Mouse (Mus musculus) skeletal muscle tissue, adult 2 months (tissue): ENCODE measurements around the gene Gm16253.
A peak's percentile ranks its signal among the peaks of the same experiment; 100 is the strongest.

Experiments used
- DNase-seq: peaks from one replicate; pipeline ENCODE4 v3.0.0-alpha.2; 2012; ENCODE audit warnings: low read depth, low spot score

The Gm16253 gene

DNA sequence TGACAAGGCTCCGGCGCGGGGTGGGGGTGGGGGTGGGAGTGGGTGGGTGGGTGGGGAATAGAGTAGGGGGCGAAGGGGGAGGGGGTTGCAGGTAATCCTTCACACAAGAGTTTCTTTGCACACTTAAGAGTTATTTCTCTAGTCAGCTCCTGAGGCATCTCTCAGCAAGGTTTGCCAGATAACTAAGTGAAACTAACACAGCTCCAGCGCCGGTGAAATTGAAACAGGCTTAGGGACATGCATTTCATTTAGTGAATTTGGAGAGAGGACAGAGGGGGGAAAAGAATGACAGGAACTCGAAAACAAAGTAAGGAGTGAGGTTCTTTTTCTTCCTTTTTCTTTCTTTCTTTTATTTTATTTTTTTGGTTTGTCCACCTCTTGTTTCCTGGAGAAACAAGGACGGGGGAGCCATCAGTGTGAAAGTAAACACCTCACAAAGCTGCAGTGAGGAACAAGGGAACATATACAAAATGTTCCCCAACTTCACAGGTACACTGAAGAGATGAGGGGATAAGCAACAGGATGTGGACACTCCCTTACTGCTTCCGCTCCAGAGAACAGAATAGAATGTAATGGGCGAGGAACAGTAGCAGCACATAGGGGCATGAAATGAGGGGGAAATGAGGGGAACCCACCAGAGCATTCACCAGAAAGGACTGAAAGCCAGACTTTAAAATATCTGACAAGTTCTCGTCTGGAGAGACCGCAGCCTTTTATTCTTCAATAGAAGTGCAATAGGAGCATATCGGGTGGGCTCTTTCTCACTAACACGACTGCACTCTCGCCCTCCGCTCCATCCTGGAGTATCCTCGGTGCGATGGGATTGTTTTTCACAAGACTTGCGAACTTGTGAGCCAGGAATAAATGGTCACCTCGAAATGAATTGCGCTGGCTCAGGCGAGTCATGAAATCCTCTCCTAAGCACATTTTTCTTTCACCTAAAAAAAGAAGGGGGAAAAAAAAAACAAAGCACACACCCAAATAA, 19.8 kb upstream of the Gm16253 start:
- no peak for DNase-seq

DNA sequence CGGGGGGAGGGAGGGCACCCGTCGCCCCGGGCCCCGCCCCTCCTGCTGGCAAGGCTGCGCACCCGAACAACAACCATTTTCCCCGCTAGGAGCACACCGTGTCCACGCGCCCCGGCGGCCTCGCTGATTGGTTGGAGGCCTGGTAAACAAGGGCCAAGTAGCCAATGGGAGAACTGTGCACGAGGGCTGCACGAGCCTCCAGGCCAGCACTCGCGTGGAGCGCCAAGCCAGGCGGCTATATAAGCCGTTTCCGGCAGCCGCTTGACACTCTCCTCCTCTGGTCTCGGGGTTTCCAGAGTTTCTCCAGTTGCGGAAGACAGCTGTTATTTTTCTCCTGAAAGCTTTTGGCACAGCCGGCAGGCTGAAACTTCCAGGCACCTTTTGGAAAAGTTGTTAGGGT, 19.1 kb upstream of the Gm16253 start, which contains the start of gene Txnip:
TSS of gene Txnip (plus strand) at position 264 of the 400 bp plus-strand sequence.
- peak; percentile 100 for DNase-seq

DNA sequence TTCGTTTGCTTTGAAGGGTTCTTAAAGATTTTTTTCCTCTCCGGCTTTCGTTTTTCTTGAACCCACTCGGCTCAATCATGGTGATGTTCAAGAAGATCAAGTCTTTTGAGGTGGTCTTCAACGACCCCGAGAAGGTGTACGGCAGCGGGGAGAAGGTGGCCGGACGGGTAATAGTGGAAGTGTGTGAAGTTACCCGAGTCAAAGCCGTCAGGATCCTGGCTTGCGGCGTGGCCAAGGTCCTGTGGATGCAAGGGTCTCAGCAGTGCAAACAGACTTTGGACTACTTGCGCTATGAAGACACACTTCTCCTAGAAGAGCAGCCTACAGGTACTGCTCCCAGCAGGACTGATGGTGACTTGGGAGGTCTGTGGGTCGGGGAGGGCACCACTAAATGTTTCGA, 18.6 kb upstream of the Gm16253 start:
- DNase-seq = no peak

DNA sequence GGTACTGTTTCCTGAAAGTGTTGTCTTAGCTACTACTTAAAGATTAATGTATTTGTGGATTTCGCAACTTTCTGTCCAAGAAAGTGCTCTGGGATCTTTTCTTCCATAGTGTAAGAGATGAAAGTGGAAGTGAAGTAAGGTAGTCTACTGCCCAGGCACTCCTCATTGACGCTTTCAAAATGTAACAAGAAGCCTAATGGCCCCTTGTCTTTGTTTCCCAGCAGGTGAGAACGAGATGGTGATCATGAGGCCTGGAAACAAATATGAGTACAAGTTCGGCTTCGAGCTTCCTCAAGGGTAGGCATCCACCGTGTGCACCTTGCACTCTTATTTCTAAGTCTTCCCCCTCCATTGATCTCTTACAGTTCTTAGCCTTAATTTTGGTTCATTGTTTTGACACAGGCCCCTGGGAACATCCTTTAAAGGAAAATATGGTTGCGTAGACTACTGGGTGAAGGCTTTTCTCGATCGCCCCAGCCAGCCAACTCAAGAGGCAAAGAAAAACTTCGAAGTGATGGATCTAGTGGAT, 18.1 kb upstream of the Gm16253 start:
- DNase-seq = no peak

DNA sequence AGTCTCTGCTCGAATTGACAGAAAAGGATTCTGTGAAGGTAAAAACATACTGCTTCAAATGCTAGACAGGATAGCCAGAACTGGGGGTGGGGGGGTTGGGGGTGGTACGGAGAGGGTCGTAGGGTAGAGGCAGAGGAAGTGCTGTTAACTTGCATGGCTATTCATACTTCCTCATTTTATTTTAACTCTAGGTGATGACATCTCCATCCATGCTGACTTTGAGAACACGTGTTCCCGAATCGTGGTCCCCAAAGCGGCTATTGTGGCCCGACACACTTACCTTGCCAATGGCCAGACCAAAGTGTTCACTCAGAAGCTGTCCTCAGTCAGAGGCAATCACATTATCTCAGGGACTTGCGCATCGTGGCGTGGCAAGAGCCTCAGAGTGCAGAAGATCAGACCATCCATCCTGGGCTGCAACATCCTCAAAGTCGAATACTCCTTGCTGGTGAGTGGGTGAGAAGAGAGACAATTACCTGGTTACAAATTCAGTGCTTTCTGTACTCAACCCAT, 17.3 kb upstream of the Gm16253 start:
- DNase-seq = no peak

DNA sequence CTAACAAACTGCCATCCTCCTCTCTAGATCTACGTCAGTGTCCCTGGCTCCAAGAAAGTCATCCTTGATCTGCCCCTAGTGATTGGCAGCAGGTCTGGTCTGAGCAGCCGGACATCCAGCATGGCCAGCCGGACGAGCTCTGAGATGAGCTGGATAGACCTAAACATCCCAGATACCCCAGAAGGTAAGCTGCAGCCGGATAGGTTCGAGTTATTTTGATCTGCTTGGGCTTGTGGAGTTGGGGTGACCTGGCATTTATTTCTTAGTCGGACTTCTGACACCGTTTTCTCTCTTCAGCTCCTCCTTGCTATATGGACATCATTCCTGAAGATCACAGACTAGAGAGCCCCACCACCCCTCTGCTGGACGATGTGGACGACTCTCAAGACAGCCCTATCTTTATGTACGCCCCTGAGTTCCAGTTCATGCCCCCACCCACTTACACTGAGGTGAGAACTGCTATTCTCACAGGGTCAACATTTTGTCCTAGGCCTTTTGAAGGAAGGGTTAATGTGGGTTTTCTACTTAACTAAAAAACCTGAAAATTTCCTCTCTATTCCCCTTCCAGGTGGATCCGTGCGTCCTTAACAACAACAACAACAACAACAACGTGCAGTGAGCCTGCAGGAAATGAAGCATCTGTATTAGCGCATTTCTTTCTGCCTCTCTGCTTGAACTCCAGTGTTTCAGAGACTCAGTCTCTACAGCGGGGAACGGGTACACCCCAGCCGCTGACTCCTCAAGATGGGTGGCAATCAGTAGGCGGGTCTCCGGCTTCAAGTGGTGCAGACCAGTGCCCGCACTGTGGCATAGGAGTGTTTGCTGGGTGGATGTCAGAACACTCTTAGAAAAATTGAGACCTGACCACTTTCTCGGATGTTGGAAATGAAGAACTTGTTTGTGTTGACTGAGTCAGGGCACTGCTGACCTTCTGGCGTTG, 16.6 kb upstream of the Gm16253 start:
- no peak for DNase-seq

DNA sequence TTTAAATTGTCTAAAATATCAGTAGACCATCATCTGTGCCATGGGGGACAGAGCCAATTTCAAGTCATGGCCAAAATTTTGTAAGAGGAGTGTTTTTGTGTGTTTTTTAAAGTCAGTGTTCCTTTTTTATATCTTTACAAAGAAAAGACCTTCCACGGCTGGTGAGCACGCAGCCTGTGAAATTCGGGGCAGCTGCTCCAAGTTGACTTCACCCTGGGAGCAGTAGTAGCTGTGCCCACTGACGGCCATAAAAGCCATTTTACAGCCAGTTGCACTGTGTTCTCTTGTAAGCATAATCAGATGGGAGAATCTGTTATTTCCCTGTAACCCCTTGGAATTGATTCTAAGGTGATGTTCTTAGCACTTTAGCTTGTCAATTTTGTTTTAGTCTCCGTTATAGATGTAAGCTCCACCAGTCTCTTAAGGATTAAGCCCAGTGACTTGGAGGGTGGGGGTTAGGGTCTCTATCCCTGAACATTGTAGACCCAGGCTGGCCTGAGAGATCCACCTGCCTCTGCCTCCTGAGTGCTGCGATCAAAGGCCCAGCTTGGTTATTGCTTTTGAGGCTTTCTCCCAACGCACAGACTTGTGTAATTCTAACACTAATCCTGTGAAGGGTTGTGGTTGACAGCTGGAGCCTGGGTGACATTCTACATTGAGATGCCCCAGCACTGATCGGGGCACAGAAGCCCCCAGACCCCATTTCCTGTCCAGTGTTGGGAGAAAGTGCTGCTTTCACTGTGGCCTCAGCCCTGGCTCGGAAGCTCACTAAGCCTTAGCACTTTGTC, 15.7 kb upstream of the Gm16253 start:
- DNase-seq = peak; percentile 78

DNA sequence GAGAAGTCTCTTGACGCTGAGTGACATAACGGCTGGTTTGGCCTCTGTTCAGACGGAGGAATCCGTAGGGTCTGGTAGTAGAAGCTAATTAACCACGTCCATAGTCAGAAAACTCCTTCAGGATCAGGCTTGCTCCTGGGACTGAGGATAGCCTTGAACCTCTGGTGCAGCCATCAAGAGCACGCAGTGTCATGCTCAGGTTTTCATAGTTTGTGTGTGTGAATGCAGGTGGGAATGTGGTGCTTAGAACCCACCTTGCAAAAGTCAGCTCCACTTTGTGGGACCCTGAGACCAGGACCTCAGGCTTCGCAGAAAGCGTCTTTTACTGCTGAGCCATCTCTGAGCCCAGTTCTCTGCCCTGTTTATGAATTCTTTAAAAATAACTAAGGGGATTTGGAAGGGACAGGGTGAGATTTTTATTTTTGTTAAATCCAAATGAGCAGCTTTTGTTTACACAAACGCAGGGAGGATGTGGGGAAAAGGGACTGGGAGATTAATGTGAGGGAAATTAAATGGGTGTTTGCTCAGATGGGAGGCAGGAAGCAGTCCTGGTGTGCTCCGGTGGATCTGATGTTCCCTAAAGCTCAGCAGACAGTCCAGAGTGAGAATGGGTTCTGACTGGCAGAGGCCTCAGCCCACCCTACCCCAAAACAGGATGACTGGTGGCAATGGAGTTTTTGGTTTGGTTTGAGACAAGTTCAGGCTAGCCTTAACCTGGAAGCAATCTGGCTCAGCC, 14.7 kb upstream of the Gm16253 start:
- DNase-seq = peak; percentile 93

DNA sequence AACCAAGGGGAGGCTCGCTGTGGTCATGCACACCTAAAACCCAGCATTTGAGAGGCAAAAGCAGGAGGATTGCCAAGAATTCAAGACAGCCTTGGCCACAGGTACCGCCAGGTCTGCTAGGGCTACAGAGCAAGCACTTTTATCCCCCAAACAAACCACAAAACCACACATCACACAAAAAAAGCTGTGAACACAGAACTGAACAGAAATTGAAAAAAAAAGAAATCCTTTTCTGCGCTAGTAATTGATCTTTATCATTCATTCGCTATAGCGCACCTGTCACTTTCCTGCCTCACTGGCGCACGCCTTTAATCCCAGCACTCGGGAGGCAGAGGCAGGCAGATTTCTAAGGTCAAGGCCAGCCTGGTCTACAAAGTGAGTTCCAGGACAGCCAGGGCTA, 13.5 kb upstream of the Gm16253 start:
- no peak for DNase-seq

DNA sequence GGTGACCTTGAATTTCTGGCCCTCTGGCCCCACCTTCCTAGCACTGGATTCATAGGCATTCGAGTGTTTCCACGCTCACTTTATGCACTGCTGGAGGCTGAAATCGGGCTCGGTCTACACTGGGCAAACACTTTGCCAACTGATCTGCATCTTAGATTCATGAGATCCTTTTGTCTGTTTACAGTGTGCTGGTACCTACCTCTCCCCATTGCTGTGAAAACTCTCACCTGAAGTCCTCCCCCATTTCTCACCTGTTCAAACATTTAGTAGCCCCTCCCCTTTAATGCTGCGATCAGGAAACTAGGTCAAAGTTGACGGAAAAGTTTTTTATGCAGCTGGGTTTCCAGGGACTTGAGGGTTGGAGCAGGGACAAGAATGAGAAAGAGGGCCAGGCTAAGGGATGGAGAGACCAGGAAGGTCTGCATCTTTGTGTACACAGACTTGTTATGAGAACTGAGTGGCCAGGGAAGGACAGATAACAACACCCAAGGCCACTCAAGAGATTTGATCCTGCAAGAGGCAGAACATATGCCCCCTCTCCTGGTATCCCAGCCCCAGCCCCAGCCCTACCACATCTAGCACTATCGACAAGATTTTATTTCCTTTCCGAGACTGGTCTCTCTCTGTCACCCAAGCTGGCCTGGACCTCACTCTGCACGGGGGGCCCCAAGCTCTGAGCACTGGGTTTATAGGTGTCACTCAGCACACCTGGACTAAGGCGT, 12.7 kb upstream of the Gm16253 start:
- no peak for DNase-seq

DNA sequence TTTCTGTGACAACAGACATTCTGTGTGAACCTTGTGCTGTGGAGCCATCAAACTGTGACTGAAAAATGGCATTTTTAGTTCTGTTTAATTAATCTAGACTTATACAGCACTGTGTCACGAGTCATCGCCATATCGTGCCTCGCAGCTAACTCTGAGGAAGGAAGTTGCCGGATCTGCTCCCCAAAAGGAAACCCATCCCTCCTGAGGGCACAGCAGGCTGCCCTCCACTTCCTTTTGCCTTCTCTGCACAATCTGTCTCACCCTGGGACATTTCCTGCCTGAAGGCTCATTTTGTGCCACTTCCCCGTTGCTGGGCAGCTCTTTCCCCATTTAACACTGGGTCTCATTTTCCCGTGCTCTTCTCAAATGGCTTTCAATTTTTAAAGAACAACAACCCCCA, 12.2 kb upstream of the Gm16253 start:
- no peak for DNase-seq

DNA sequence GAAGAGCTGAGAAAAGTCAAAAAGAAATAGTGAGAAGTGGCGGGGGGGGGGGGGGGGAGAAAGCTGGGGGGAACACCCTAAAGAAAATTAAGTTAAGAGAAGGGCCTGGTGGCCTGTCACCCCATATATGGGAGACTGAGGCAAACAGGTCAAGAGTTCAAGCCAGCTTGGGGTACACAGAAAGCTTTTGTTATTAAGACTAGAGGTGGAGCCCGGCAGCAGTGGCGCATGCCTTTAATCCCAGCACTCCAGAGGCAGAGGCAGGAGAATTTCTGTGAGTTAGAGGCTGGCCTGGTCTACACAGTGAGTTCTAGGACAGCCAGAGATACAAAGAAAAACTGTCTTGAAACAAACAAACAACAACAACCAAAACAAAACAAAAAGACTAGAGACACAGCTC, 11.7 kb upstream of the Gm16253 start:
- no peak for DNase-seq

DNA sequence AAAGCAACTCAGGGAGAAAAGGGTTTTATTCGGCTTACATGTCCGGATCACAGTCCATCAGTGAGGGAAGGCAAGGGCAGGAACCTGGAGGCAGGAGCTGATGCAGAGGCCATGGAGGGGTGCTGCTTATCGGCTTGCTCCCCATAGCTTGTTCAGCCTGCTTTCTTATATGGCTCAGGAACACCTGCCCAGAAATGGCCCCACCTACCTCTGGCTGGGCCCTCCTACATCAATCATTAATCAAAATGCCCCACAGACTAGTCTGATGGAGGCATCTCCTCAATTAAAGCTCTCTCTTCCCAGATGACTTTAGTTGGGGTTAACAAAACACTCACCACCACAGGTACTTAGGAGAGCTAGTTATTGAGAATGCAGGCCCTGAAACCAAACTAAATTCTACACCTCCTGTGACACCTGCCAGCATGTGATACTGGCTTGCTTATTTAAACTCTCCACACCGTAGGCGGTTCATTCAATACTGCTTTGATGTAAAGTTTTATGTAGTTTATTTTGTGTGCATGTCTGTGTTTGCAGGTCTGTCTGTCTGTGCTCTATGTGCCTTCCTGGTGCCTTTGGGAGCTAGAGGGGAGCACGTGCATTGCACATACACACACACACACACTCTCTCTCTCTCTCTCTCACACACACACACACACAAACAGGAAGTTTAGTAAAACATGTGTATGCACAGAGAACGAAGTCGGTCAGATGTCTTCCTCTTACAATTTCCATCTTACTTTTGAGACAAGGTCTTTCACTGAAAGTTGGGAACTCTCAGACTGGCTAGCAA, 9.9 kb upstream of the Gm16253 start:
- no peak for DNase-seq

DNA sequence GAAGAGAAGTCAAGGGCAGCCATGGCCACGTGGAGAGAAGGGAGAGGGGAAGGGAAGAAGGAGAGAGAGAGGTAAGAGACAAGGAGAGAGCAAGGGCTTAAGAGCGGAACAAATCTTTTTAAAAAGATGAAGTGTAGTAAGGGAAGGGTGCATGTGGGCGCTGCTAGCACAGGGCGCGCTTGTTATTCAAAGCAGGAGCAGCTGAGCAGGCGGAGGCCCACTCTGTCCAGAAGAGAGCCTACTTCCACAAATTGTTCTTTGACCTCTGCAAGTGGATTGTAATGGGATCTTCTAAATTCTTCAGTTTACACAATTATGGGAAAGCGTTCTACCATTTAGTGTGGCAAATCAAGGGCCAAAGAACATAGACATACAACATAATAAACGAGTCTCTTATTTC, 8.2 kb upstream of the Gm16253 start:
- no peak for DNase-seq

DNA sequence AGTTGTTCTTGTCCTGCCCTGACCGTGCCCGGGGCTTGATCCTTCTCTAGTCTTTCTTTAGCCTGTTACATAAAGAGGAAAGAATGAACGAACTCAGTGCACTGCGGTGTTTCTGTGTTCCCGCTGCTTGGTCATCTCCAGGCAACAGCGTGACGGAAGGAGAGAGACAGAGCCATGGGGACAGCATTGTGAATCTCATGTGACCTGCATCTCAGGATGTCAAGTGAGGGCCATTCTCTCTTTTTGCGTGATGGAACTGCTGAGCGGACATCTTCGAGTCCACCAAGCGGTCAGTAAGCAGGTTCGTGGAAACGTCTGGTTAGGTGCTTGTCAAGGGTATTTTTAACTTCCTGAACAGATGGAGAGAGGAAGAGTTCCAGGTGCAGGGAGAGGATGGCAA, 7.3 kb upstream of the Gm16253 start:
- DNase-seq = no peak

DNA sequence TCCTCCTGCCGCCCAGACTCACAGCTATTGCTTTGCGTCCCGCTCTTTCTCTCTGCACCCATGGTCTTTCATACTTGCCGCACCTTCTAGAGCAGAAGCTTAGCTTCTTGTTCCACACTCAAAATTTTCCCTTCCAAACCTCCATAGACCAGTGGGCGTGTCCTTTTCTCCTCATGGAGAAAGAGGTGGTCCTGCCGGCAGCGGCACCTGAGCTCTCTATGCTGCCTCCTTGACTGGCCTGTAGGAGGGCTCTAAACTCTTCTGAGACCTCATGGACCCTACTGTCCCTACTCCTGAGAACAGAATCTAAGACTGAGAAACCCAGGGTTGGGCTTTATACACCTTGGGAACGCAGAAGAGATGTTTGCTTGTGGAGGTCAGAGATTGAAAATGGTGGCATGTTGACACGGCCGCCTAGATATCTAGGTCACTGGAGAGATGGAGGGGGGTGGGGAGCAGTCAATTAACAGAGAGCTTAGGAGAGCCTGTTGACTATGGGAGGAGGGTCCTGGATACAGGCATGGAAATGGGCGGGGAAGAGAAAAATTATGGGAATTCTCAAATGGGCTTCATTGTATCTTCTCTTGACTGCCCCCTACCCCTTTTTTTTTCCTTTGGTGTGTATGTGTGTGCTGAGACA, 6.7 kb upstream of the Gm16253 start:
- no peak for DNase-seq

DNA sequence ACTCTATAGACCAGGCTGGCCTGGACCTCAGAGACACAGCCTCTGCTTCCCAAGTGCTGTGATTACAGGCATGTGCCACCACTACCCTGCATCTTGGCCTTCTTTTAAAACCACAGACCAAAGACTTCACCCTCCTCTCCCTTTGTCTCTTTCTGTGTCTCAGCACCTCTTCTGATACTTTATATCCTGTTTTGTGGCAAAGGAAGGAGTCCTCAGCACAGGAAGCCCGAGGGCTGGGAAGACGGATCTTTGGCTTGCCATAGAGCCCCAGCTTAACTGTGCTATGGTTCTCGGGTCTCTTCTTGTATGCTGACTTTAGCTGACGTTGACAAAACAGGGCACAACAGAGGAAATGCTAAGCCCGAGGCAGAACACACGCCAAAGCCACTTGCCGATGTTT, 6.1 kb upstream of the Gm16253 start:
- DNase-seq = no peak

DNA sequence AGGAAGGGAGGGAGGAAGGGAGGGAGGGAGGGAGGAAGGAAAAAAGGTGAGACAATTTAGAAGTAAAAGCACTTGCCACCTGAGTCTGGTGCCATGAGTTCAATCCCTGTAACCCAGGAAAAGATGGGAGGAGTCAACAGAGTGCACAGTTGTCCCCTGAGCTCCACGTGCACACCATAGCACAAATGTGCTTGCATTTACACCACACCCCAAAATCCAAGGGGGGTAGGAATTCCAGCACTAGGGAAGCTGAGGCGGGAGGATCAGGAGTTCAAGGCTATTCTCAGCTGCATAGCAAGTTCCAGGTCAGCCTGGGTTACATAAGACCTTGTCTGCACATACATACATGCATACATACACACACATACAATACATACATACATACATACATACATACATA, 5.4 kb upstream of the Gm16253 start:
- DNase-seq = no peak
